Mouse (Mus musculus) embryo, embryonic 9.5 days (tissue): ENCODE results near the gene Ctsk.
"Not testable (repeated sequence)": the region's sequence is repeated elsewhere in the genome, so short reads cannot be mapped to it uniquely, and the experiment has no call there.

Source experiments
- DNase-seq: peaks from one replicate; pipeline ENCODE4 v3.0.0-alpha.2; 2017; ENCODE audit errors: extremely low spot score

The Ctsk gene

DNA sequence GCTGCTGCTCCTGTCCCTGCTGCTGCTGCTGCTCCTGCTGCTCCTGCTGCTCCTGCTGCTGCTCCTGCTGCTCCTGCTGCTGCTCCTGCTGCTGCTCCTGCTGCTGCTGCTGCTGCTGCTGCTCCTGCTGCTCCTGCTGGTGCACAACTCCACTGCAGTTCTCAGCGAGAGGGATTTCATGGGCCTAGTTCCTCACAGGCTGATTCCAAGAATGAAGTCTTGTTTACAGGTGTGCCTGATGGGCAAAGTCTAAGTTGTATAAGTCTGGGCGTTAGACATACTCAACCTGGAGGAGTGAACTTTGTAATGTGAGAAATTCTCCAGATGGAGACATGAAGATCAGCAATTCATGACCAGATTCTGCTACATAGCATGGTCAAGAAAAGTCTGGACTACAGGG, 25.6 kb downstream of the Ctsk start:
- DNase-seq: no peak

DNA sequence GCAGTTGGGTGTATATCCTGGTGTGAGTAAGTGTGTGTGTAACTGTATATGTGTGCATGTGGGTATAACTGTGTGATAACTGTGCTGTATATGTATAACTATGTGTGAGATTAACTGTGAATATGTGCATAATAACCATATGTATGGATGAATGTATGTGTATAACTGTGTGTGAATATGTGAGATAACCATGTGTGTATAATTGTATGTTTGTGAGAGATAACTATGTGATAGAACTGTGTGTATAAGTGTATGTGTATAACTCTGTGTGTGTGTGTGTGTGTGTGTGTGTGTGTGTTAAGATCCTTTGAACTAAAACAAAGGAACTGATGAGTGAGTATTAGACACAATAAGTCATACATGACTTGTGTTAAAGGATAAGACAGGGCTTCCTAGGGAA, 27.1 kb downstream of the Ctsk start:
- DNase-seq: no peak

DNA sequence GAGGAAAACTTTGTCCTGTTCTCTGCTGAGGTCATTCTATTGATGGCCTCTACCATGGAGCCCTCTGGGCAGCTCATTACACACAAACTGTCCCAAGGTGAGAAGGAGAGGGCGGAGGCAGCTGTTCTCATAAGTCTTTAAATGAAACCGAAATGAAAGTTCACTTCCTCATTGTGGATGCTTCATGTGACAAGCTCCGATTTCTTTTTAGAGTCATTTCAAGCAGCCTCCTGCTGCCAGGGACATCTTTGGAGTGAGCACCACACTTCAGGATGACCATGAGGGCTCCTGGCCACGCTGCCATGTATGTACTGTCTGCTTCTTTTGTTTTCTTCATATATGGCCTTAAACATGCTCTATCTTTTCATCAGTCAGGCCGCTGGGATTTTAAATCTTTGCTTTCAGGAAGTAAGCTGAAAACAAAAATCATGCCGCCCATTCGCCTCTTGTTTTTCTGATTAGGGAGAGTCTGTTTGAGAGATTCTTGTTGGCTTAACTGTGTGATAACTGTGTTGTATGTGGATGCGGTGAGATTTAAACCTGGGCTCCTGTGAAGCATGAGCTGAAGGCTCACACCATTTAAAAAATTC, 27.7 kb downstream of the Ctsk start, which contains the start of gene Ctss:
TSS of gene Ctss (plus strand) at position 165 of the 590 bp plus-strand sequence.
- DNase-seq: no peak

DNA sequence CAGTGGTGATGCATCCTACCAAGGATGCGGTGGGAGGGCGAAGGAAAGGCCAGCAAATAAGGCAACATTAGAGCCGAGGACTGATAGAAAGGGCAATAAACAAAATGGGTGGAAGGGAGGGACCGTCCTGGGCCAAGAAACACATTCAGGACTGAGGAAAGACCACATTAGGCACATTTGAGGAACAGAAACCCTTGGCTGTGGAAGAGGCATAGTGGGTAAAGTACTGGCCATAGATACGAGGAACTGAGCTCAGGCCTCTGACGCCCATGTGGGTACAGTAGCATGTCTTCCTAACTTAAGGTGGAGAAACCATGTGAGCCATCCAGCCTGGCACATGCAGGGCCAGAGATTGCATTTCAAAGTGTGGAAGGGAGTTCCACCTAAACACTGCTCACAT, 30.8 kb downstream of the Ctsk start:
- DNase-seq: no peak

DNA sequence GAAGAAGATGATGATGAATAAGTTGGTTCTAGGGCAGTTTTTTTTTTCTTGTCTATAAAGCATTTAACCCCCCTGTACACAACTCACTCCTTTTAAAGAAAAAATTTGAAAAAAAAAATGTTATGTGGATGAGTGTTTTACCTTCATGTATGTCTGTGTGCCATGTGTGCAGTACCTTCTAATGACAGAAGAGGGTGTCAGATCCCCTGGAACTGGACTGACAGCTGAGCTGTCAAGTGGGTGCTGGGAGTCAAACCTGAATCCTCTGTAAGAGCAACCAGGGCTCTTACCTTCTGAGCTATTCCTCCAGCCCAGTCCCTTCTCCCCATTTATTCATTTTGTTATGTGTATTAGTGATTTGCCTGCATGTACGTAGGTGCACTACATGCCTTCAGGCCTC, 32.0 kb downstream of the Ctsk start:
- no peak for DNase-seq

DNA sequence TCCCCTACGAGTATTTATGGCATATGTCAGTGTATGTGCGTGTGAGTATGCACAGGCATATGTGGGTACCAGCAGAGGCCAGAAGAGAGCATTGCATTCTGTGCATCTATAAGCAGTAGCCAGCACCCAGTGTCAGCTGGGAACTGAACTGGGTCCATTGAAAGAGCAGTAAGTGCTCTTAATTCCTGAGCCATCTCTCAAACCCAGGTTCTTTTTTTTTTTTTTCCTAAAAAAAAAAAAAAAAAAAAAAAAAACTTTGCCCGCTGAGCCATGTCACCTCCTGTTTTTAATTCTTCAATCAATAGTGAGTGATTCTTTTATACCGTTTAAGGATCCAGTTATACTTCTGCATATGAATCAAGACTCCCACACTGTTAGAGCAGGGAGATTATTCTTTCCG, 34.3 kb downstream of the Ctsk start:
- DNase-seq: no peak

DNA sequence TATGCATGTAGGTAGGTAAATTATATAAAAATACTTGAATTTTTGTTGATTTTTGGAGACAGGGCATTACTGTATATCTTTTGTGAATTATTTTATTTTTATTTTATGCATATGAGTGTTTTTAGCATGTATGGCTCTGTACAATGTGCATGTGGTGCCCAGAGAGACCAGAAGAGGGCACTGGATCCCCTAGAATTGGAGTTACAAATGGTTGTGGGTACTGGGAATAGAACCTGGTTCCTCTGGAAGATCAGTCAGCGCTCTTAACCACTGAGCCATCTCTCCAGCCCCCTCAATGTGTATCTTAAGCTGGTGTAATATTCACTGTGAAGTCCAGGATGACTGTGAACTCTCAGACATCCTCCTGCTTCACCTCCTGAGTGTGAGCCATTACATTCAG, 35.9 kb downstream of the Ctsk start:
- DNase-seq: no peak

DNA sequence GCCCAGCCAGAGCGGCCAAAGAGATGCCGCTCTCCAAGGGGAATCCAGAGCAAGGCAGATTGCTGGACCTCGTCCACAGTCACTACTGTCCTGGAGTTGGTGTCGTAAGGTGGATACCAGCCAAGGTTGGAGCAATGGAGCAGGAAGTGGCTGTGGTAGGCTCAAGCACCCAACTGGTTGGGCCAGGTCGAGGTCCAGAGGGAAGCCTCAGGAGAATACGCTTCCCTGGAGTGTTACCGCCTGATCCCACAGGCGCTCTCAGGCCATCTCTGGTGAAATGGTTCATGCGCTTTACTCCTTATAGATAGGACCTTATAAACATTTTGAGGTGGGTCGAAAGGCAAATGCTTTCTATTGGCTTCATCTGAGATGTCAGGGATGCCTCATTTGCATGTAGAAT, 39.9 kb downstream of the Ctsk start:
- DNase-seq: no peak

DNA sequence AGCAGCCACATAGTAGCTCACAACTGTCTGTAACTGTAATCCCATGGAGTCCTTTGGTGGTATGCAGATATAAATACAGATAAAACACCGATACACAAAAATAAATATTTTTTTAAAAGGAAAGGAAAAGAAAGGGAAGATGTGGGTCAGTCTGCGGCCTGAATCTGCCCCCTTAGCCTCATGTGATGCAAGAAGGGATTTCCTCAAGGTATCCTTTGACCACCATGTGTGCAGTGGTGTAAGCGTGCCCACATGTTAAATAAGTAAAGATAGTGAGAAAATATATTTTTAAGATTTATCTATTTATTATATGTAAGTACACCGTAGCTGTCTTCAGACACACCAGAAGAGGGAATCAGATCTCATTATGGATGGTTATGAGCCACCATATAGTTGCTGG, 40.8 kb downstream of the Ctsk start:
- DNase-seq: no peak

DNA sequence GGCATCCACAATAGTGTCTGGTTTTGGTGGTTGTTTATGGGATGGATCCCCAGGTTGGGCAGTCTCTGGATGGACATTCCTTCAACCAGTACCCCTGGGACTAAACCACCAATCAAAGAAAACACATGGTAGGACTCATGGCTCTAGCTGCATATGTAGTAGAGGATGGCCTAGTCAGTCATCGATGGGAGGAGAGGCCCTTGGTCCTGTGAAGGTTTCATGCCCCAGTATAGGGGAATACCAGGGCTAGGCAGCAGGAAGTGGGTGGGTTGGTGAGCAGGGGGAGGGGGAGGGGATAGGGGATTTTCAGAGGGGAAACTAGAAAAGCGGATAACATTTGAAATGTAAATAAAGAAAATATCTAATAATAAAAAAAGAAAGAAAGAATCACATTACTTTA, 42.1 kb downstream of the Ctsk start:
- DNase-seq: not testable (repeated sequence)

DNA sequence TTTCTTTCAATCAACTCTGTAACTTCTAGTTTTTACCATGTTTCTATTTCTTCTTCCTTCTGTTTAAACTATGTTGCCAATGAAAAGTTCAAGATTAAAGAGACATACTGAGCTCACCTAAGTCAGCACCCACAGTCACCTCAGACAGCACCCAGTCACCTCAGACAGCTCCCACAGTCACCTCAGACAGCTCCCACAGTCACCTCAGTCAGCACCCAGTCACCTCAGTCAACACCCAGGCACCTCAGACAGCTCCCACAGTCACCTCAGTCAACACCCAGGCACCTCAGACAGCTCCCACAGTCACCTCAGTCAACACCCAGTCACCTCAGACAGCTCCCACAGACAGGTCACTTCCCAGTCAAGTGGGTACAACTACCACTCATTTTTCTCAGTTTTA, 43.1 kb downstream of the Ctsk start:
- no peak for DNase-seq

DNA sequence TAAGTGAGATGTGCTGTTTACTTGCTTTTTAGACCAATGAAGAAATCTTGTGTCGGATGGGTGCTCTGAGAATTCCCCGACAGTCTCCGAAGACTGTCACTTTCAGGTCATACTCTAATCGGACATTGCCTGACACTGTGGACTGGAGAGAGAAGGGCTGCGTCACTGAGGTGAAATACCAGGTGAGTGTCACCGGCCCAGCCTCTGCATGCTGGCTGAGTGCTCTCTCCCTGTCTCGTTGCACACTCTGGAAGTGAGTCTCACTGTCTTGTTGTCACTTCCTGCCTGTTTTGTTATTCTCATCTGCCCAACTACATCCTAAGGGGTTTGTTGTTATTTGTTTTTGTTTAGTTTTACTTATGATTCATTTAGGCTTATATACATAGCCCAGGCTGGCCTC, 43.9 kb downstream of the Ctsk start:
- DNase-seq: no peak

DNA sequence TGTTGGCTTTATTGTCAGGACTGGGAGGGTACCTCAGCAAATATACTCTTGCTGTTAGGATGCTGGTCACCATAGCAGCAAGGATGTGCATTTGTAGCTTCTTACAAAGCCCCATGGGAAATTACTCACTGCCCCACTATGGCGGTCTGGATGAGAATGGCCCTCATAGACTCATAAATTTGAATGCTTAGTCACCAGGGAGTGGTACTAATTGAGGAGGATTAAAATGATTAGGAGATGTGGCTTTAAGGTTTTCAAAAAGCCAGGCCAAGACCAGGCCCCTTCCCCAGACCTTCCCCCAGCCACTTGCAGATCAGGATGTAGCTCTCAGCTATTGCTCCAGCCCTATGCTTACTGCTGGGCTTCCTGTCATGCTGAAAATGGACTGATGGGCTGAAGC, 51.1 kb downstream of the Ctsk start:
- no peak for DNase-seq

DNA sequence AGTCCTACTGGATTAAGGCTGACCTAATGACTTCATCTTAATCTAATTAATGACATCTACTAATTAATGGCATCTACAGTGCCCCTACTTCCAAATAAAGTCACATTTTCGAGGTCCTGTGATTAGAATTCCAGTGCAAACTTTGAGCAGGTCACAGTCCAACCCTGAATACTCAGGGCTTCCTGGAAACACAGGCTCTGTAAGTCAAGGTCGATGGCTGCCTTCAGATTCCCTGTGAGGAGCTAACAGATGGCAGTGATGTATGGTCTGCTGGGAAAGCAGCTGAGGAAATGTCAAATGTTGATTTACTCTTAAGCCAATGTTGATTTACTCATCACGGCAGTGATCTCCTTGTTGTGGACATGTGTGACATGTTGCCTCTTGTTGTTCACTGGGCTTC, 54.9 kb downstream of the Ctsk start:
- DNase-seq: no peak
